Mouse (Mus musculus): Measurements from ENCODE around the gene Itgax. TPM values are rescaled to one million over a fixed set of nuclear protein-coding genes. Genes with fewer than 3 reads are reported as not detected.

Itgax gene
- polyA plus RNA-seq, 1 experiment from 2014 or later: 0.32 TPM

- no peaks in the 10 kb centered on the region for H3K27me3 ChIP-seq (ENCODE audit: control insufficient read depth, insufficient read depth, low read length)
- no peaks in the 10 kb centered on the region for H3K4me1 ChIP-seq (ENCODE audit: control insufficient read depth, insufficient read depth, low read length)
- H3K27ac ChIP-seq (replicated peaks; ENCODE audit: low read depth, low read length): no peak overlapping the region
- 94% methylated on average over 11 of the region's 11 CpGs for WGBS
- DNase-seq: no peak
- H3K36me3 ChIP-seq (ENCODE audit: control insufficient read depth, insufficient read depth, low read length): no peaks in the 10 kb centered on the region
- no peak overlapping the region for H3K4me2 ChIP-seq (ENCODE audit: low read length)
- no peak overlapping the region for H3K9ac ChIP-seq (replicated peaks; ENCODE audit: low read length)
- H3K4me3 ChIP-seq (replicated peaks; ENCODE audit: low read depth, low read length): no peak overlapping the region
- H3K9me3 ChIP-seq (ENCODE audit: control insufficient read depth, low read length): no peaks in the 10 kb centered on the region
- no peak for ATAC-seq (ENCODE audit: low FRiP score, low TSS enrichment)
Measured at GRCm38 (mm10) chr7:128112131-128112530, 17.2 kb upstream of the Itgax start.

DNA sequence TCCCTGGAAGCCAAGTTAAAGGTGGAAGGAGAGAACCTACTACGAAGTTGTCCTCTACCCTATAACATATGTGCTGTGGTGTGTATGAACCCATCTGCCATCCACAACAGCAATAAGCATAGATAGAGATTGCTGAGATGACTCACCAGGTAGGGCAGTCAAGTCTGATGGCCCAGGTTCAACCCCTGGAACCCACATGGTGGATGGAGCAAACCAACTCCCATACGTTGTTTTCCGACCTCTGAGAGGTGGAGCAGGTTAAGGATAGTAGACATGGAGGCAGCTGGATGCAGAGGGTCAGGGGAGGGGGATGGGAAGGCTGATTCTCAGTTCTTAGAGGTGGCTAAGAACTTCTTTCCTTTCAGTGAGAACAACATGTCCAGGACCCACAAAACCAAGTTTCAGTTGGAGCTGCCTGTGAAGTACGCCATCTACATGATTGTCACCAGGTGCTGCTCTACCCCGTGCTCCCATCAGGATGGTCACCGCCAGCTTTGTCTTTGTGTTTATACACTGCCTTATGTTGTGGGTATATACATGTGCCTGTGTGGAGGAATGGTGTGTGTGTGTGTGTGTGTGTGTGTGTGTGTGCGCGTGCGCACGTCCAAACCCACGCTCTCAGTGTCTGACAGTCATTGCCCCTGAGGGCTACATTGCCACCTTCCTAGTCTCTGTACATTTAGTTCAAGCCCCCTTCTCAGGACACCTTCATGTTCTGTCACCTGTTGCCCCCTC is 14.8 kb upstream of the Itgax start:
- Histone ChIP-seq H3K4me2 (ENCODE audit: low read length) (no peak overlapping the region), H3K4me1 (ENCODE audit: control insufficient read depth, insufficient read depth, low read length) (no peaks in the 10 kb centered on the region), H3K27me3 (ENCODE audit: control insufficient read depth, insufficient read depth, low read length) (no peaks in the 10 kb centered on the region), H3K9me3 (ENCODE audit: control insufficient read depth, low read length) (no peaks in the 10 kb centered on the region), H3K9ac (replicated peaks; ENCODE audit: low read length) (no peak overlapping the region), H3K4me3 (replicated peaks; ENCODE audit: low read depth, low read length) (no peak overlapping the region), H3K36me3 (ENCODE audit: control insufficient read depth, insufficient read depth, low read length) (no peaks in the 10 kb centered on the region), H3K27ac (replicated peaks; ENCODE audit: low read depth, low read length) (no peak overlapping the region)
- ATAC-seq (ENCODE audit: low FRiP score, low TSS enrichment) (no peak), DNase-seq (no peak)
- 97% methylated on average over 11 of the region's 11 CpGs for WGBS

DNA sequence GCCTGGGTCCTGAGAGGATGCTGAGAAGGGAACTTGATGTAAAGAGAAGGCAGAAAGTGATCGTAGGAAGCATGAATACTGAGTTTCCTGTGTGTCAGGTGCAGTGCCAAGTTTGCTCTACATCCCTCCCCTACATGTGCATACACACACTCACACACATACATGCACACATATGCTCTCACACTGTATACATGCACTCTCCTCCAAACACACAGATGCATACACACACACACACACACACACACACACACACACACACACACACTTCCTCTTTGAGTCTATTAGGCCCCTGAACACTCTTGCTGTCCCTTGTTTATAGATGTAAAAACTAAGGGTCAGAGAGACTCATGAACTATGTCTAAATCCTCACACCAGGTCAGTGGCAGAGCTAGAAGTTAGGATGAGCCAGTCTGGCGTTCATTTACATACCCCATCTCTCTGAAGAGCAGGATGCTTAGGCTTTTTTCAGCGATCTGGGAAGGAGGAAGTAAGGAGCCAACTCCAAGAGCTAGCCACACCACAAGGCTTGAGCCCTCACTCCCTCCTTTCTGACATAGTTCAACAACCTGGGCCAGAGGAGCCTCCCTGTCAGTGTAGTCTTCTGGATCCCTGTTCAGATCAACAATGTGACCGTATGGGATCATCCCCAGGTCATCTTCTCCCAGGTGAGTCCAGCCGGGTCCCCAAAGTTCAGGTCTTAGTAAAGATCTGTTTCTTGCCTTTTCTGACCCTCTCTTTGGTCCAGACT is 14.0 kb upstream of the Itgax start:
- WGBS: 80% methylated on average over 5 of the region's 5 CpGs
- DNase-seq: no peak
- no peak overlapping the region for H3K4me2 ChIP-seq (ENCODE audit: low read length)
- no peak overlapping the region for H3K4me3 ChIP-seq (replicated peaks; ENCODE audit: low read depth, low read length)
- no peak overlapping the region for H3K27ac ChIP-seq (replicated peaks; ENCODE audit: low read depth, low read length)
- H3K36me3 ChIP-seq (ENCODE audit: control insufficient read depth, insufficient read depth, low read length): no peaks in the 10 kb centered on the region
- no peaks in the 10 kb centered on the region for H3K4me1 ChIP-seq (ENCODE audit: control insufficient read depth, insufficient read depth, low read length)
- no peaks in the 10 kb centered on the region for H3K27me3 ChIP-seq (ENCODE audit: control insufficient read depth, insufficient read depth, low read length)
- no peak for ATAC-seq (ENCODE audit: low FRiP score, low TSS enrichment)
- H3K9ac ChIP-seq (replicated peaks; ENCODE audit: low read length): no peak overlapping the region
- H3K9me3 ChIP-seq (ENCODE audit: control insufficient read depth, low read length): no peaks in the 10 kb centered on the region

DNA sequence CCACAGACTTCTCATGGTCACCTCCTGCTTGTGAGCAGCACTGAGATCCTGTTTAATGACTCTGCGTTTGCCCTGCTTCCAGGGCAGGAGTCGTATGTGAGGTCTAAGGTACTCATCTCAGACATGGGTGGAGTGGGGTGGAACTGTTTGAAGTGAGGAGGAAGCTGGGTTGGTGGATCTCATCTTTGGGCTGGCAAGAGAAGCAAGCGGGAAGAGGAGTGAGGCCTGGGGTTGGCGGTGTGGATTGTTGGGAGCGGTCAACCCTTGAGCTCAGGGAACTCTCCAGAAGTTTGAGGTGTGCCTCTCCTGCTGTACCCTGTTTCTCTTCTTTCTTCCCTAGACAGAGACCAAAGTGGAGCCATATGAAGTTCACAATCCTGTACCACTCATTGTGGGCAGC is 13.0 kb upstream of the Itgax start:
- ATAC-seq (ENCODE audit: low FRiP score, low TSS enrichment) (no peak), DNase-seq (no peak)
- Histone ChIP-seq H3K36me3 (ENCODE audit: control insufficient read depth, insufficient read depth, low read length) (no peaks in the 10 kb centered on the region), H3K27me3 (ENCODE audit: control insufficient read depth, insufficient read depth, low read length) (no peaks in the 10 kb centered on the region), H3K4me3 (replicated peaks; ENCODE audit: low read depth, low read length) (no peak overlapping the region), H3K4me2 (ENCODE audit: low read length) (no peak overlapping the region), H3K9me3 (ENCODE audit: control insufficient read depth, low read length) (no peaks in the 10 kb centered on the region), H3K27ac (replicated peaks; ENCODE audit: low read depth, low read length) (no peak overlapping the region), H3K4me1 (ENCODE audit: control insufficient read depth, insufficient read depth, low read length) (no peaks in the 10 kb centered on the region), H3K9ac (replicated peaks; ENCODE audit: low read length) (no peak overlapping the region)
- 96% methylated on average over 5 of the region's 5 CpGs for WGBS

DNA sequence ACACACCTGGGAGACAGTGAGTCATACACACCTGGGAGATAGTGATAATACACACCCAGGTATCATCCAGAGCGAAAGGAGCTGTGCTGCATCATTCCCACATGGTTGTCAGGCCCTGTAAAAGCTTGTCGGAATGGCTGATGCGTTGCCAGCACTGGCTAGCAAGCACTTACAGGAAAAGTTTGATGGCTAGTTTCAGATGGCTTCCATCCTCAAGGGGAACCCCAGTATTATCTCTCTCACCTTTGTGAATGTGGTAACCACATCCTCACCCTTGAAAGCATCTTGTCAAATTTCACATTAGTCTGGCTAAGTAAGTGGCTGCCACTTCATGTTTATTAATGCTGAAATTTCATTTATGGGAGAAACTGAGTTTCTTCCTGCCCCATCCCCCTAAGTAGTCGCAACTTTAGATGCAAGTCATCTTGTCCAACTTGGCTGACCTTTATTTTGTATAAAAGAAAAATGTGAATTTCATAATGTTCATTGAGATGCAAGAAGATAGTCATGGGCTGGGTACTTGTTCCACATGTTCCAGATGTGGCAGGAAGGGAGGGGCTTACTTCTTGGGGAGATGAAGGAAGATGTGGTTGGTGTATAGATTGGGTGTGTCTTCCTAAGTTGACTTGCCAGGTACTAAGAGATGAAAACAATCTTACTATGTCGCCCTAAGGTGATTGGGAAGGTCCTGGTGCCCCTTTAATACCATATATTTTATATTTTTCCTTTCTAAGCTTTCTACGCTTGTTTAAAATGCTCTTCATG is 9.4 kb upstream of the Itgax start:
- DNase-seq: no peak
- no peak overlapping the region for H3K27ac ChIP-seq (replicated peaks; ENCODE audit: low read depth, low read length)
- no peak overlapping the region for H3K4me3 ChIP-seq (replicated peaks; ENCODE audit: low read depth, low read length)
- no peak overlapping the region for H3K4me2 ChIP-seq (ENCODE audit: low read length)
- H3K36me3 ChIP-seq (ENCODE audit: control insufficient read depth, insufficient read depth, low read length): no peaks in the 10 kb centered on the region
- no peak overlapping the region for H3K9ac ChIP-seq (replicated peaks; ENCODE audit: low read length)
- no peaks in the 10 kb centered on the region for H3K27me3 ChIP-seq (ENCODE audit: control insufficient read depth, insufficient read depth, low read length)
- ATAC-seq (ENCODE audit: low FRiP score, low TSS enrichment): no peak
- no peaks in the 10 kb centered on the region for H3K4me1 ChIP-seq (ENCODE audit: control insufficient read depth, insufficient read depth, low read length)
- H3K9me3 ChIP-seq (ENCODE audit: control insufficient read depth, low read length): no peaks in the 10 kb centered on the region
- WGBS: 88% methylated on average over 6 of the region's 6 CpGs

GRCm38 (mm10) chr7:128132148-128132547 is 2.8 kb downstream of the Itgax start:
- WGBS: 89% methylated on average over 5 of the region's 5 CpGs
- no peak for DNase-seq
- no peaks in the 10 kb centered on the region for H3K27me3 ChIP-seq (ENCODE audit: control insufficient read depth, insufficient read depth, low read length)
- H3K4me2 ChIP-seq (ENCODE audit: low read length): no peak overlapping the region
- H3K36me3 ChIP-seq (ENCODE audit: control insufficient read depth, insufficient read depth, low read length): no peaks in the 10 kb centered on the region
- no peaks in the 10 kb centered on the region for H3K9me3 ChIP-seq (ENCODE audit: control insufficient read depth, low read length)
- no peak overlapping the region for H3K27ac ChIP-seq (replicated peaks; ENCODE audit: low read depth, low read length)
- H3K4me3 ChIP-seq (replicated peaks; ENCODE audit: low read depth, low read length): no peak overlapping the region
- ATAC-seq (ENCODE audit: low FRiP score, low TSS enrichment): no peak
- H3K9ac ChIP-seq (replicated peaks; ENCODE audit: low read length): no peak overlapping the region
- no peaks in the 10 kb centered on the region for H3K4me1 ChIP-seq (ENCODE audit: control insufficient read depth, insufficient read depth, low read length)

DNA sequence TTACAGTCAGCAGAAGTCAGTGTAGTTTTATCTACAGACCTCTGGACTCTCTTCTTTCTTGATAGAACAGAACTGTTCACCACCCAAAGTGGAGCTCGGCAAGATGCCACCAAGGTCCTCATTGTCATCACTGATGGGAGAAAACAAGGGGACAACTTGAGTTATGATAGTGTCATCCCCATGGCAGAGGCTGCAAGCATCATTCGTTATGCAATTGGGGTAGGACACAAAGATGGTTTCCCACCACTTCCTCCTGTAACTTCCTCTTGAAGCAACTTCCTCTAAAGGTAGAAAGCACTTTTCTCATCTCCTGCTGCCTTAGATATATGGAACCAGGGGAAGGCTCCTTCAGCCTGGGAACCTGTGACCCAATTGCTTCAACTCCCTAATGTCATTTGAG is 4.2 kb downstream of the Itgax start:
- H3K27ac ChIP-seq (replicated peaks; ENCODE audit: low read depth, low read length): no peak overlapping the region
- ATAC-seq (ENCODE audit: low FRiP score, low TSS enrichment) (no peak), DNase-seq (no peak)
- H3K4me3 ChIP-seq (replicated peaks; ENCODE audit: low read depth, low read length): no peak overlapping the region
- no peaks in the 10 kb centered on the region for H3K9me3 ChIP-seq (ENCODE audit: control insufficient read depth, low read length)
- H3K4me2 ChIP-seq (ENCODE audit: low read length): no peak overlapping the region
- H3K27me3 ChIP-seq (ENCODE audit: control insufficient read depth, insufficient read depth, low read length): no peaks in the 10 kb centered on the region
- H3K4me1 ChIP-seq (ENCODE audit: control insufficient read depth, insufficient read depth, low read length): no peaks in the 10 kb centered on the region
- H3K9ac ChIP-seq (replicated peaks; ENCODE audit: low read length): no peak overlapping the region
- WGBS: 87% methylated on average over 2 of the region's 2 CpGs
- H3K36me3 ChIP-seq (ENCODE audit: control insufficient read depth, insufficient read depth, low read length): no peaks in the 10 kb centered on the region

- H3K9me3 ChIP-seq (ENCODE audit: control insufficient read depth, low read length): no peaks in the 10 kb centered on the region
- H3K27me3 ChIP-seq (ENCODE audit: control insufficient read depth, insufficient read depth, low read length): no peaks in the 10 kb centered on the region
- H3K9ac ChIP-seq (replicated peaks; ENCODE audit: low read length): no peak overlapping the region
- no peak overlapping the region for H3K4me3 ChIP-seq (replicated peaks; ENCODE audit: low read depth, low read length)
- ATAC-seq (ENCODE audit: low FRiP score, low TSS enrichment) (no peak), DNase-seq (no peak)
- WGBS: 57% methylated on average over 4 of the region's 4 CpGs
- H3K4me1 ChIP-seq (ENCODE audit: control insufficient read depth, insufficient read depth, low read length): no peaks in the 10 kb centered on the region
- no peak overlapping the region for H3K4me2 ChIP-seq (ENCODE audit: low read length)
- no peak overlapping the region for H3K27ac ChIP-seq (replicated peaks; ENCODE audit: low read depth, low read length)
- H3K36me3 ChIP-seq (ENCODE audit: control insufficient read depth, insufficient read depth, low read length): no peaks in the 10 kb centered on the region
Measured at GRCm38 (mm10) chr7:128136927-128137326, 7.6 kb downstream of the Itgax start.
